Mouse (Mus musculus) liver, embryonic 14.5 days (tissue): ENCODE data around the gene Sdccag8.

ENCODE experiments used
- CTCF ChIP-seq: IDR thresholded peaks from 2 replicates; pipeline ENCODE4 v1.5.1; 2016; ENCODE audit warnings: antibody characterized with exemption, low read depth, control low read depth
- EP300 ChIP-seq: IDR thresholded peaks from 2 replicates; pipeline ENCODE4 v1.6.1; 2016; ENCODE audit warnings: antibody characterized with exemption, low read depth

DNA sequence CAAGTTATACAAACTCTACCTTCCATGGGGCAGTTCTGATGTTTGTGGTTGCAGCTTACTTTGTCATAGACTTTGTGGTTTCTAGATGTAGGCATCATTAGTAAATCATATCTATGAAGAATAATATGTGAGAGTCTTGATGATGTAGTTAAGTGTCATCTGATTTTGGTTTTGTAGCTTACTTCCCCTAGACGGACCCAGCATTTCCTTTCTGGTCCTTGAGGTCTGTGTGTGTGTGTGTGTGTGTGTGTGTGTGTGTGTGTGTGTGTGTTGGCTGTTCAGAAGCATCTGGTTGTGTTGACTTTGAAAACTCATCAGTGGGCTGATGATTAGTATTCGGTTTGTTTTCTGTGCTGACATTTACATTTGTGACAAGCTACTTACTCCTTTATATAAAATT is 17.6 kb downstream of the Sdccag8 start:
- TF ChIP-seq EP300 (no peak), CTCF (no peak)
